Mouse (Mus musculus) ES-Bruce4 (cell line): ENCODE data around the gene Cand2. TPM values are rescaled to one million over a fixed set of nuclear protein-coding genes. Genes with fewer than 3 reads are reported as not detected.

Experiments used
- H3K27ac ChIP-seq: 2 replicates; pipeline ENCODE4 v1.5.1; 2012; ENCODE audit warnings: low read length, inconsistent platforms; ENCODE audit not compliant: insufficient read depth
- H3K27me3 ChIP-seq: 2 replicates; pipeline ENCODE4 v1.6.1; 2012; ENCODE audit warnings: mild to moderate bottlenecking, low read length, inconsistent platforms; ENCODE audit not compliant: control insufficient read depth, poor library complexity, insufficient read depth, severe bottlenecking
- H3K36me3 ChIP-seq: 2 replicates; pipeline ENCODE4 v1.6.1; 2012; ENCODE audit warnings: inconsistent platforms, mild to moderate bottlenecking, low read length, moderate library complexity; ENCODE audit not compliant: control insufficient read depth, poor library complexity, insufficient read depth, severe bottlenecking
- H3K4me1 ChIP-seq: one replicate; pipeline ENCODE4 v1.8.1; 2011; ENCODE audit warnings: low read length; ENCODE audit not compliant: control insufficient read depth, insufficient read depth
- H3K4me3 ChIP-seq: 2 replicates; pipeline ENCODE4 v1.5.1; 2011; ENCODE audit warnings: low read depth, mild to moderate bottlenecking, low read length
- H3K9ac ChIP-seq: 2 replicates; pipeline ENCODE4 v1.6.1; 2012; ENCODE audit warnings: low read depth, mild to moderate bottlenecking, inconsistent platforms; ENCODE audit not compliant: poor library complexity, severe bottlenecking
- H3K9me3 ChIP-seq: replicated peaks from 2 replicates; pipeline ENCODE4 v1.6.1; 2012; ENCODE audit warnings: mild to moderate bottlenecking, low read length, inconsistent platforms; ENCODE audit not compliant: control insufficient read depth, poor library complexity, insufficient read depth, severe bottlenecking
- CTCF ChIP-seq: IDR thresholded peaks from one replicate; pipeline ENCODE4 v1.8.1; 2011; ENCODE audit warnings: low read depth, low read length
- EP300 ChIP-seq: IDR thresholded peaks from 2 replicates; pipeline ENCODE4 v1.6.1; 2011; ENCODE audit warnings: low read depth, low read length; ENCODE audit not compliant: insufficient read depth
- POLR2A ChIP-seq: IDR thresholded peaks from one replicate; pipeline ENCODE4 v1.8.1; 2011; ENCODE audit warnings: low read length; ENCODE audit not compliant: insufficient read depth
- polyA plus RNA-seq: library from polyadenylated mRNA; stranded (reverse); fragments of >200 nt; gene quantifications from 2 replicates; pipeline ENCODE4 v1.2.4, GENCODE M21; 2011; ENCODE audit warnings: low read depth; ENCODE audit not compliant: missing spikeins, insufficient read depth, insufficient read length

The Cand2 gene
- polyA plus RNA-seq, 1 experiment: 13.9 TPM

DNA sequence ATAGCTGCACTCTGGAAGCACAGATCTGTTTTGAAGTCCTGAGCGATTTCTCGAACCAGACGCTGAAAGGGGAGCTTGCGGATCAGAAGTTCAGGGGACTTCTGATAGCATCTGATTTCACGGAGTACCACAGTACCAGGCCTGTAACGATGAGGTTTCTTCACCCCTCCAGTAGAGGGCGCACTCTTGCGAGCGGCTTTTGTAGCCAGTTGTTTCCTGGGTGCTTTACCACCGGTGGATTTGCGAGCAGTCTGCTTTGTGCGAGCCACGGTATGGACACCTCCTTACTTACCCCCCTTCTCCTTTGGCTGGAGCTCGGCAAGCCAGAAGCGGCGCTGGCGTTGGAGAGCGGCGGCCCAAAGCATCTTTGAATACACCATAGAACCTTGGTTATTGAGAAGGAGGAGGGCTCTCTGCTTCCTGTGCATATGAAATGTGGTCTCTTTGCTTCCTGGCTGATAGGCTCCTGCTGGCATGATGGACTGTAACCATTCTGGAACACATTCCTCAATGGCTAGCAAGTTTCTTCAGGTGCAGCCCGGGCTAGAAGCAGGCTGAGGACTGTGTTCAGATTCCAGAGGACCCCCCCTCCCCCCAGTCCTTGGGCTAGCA is 4.2 kb upstream of the Cand2 start:
- no peaks in the 10 kb centered on the region for H3K36me3 ChIP-seq
- no peak for TF ChIP-seq POLR2A
- TF ChIP-seq CTCF: peak; percentile 44
- H3K9ac ChIP-seq: no peak overlapping the region
- no peaks in the 10 kb centered on the region for H3K27me3 ChIP-seq
- H3K27ac ChIP-seq: no peak overlapping the region
- no peaks in the 10 kb centered on the region for H3K9me3 ChIP-seq
- H3K4me1 ChIP-seq: peaks cover 5% of the 10 kb centered on the region
- H3K4me3 ChIP-seq: no peak overlapping the region

GRCm38 (mm10) chr6:115770852-115771251 is 3.5 kb upstream of the Cand2 start:
- Histone ChIP-seq H3K27me3 (no peaks in the 10 kb centered on the region), H3K36me3 (no peaks in the 10 kb centered on the region), H3K9ac (no peak overlapping the region), H3K27ac (no peak overlapping the region), H3K9me3 (no peaks in the 10 kb centered on the region), H3K4me1 (peaks cover 4% of the 10 kb centered on the region), H3K4me3 (no peak overlapping the region)
- TF ChIP-seq EP300 (no peak), POLR2A (no peak), CTCF (no peak)

GRCm38 (mm10) chr6:115772201-115772600 is 2.1 kb upstream of the Cand2 start:
- H3K36me3 ChIP-seq: no peaks in the 10 kb centered on the region
- no peak overlapping the region for H3K27ac ChIP-seq
- TF ChIP-seq CTCF (peak; percentile 11), EP300 (no peak), POLR2A (no peak)
- no peaks in the 10 kb centered on the region for H3K27me3 ChIP-seq
- no peaks in the 10 kb centered on the region for H3K9me3 ChIP-seq
- no peak overlapping the region for H3K9ac ChIP-seq
- no peak overlapping the region for H3K4me3 ChIP-seq
- H3K4me1 ChIP-seq: peaks cover 4% of the 10 kb centered on the region

GRCm38 (mm10) chr6:115772604-115773003 is 1.7 kb upstream of the Cand2 start:
- no peaks in the 10 kb centered on the region for H3K4me1 ChIP-seq
- no peak overlapping the region for H3K4me3 ChIP-seq
- no peaks in the 10 kb centered on the region for H3K9me3 ChIP-seq
- TF ChIP-seq EP300: no peak
- TF ChIP-seq CTCF: peak; percentile 12
- H3K27me3 ChIP-seq: no peaks in the 10 kb centered on the region
- H3K36me3 ChIP-seq: no peaks in the 10 kb centered on the region
- H3K9ac ChIP-seq: no peak overlapping the region
- no peak overlapping the region for H3K27ac ChIP-seq

- no peak overlapping the region for H3K9ac ChIP-seq
- H3K4me1 ChIP-seq: no peaks in the 10 kb centered on the region
- no peaks in the 10 kb centered on the region for H3K9me3 ChIP-seq
- no peak for TF ChIP-seq POLR2A
- no peak for TF ChIP-seq CTCF
- TF ChIP-seq EP300: no peak
- no peak overlapping the region for H3K27ac ChIP-seq
- H3K36me3 ChIP-seq: no peaks in the 10 kb centered on the region
- peak overlapping the region; percentile 29 for H3K4me3 ChIP-seq
- no peaks in the 10 kb centered on the region for H3K27me3 ChIP-seq
Observed at GRCm38 (mm10) chr6:115773966-115774413, 348 bp upstream of the Cand2 start.

GRCm38 (mm10) chr6:115775838-115776237 is 1.5 kb downstream of the Cand2 start:
- H3K27ac ChIP-seq: no peak overlapping the region
- H3K36me3 ChIP-seq: no peaks in the 10 kb centered on the region
- H3K4me3 ChIP-seq: peak overlapping the region; percentile 56; the same call in 1 of the 2 replicates
- 0 out of 2 replicates have a peak overlapping the region, but pooled peaks have one; percentile 23 for H3K9ac ChIP-seq
- H3K27me3 ChIP-seq: no peaks in the 10 kb centered on the region
- H3K4me1 ChIP-seq: no peaks in the 10 kb centered on the region
- H3K9me3 ChIP-seq: no peaks in the 10 kb centered on the region
- no peak for TF ChIP-seq EP300
- TF ChIP-seq CTCF: no peak
- no peak for TF ChIP-seq POLR2A
